Mouse (Mus musculus) MEL (cell line): ENCODE results near the gene Rnf185. TPM values are rescaled to one million over a fixed set of nuclear protein-coding genes. Genes with fewer than 3 reads are reported as not detected.

Source experiments
- DNase-seq: peaks from one replicate; pipeline ENCODE4 v3.0.0; 2011; ENCODE audit warnings: low read depth, low spot score
- H3K27ac ChIP-seq: 2 replicates; pipeline ENCODE4 v1.5.1; 2012; ENCODE audit warnings: low read depth, mild to moderate bottlenecking, control low read depth, low read length, moderate library complexity; ENCODE audit not compliant: control insufficient read depth
- H3K27me3 ChIP-seq, 2 experiments: fragments of 150-350 bp in 1 of 2; sonication (generic) in 1 of 2; 2 replicates each; pipeline ENCODE4 v1.6.1; 2012; ENCODE audit warnings: low read length in 2 of 2, mild to moderate bottlenecking in 2 of 2, improper control_type of control experiment in 1 of 2, moderate library complexity in 1 of 2; ENCODE audit not compliant: insufficient read depth in 2 of 2, control insufficient read depth in 1 of 2
- H3K36me3 ChIP-seq, 2 experiments: 2 replicates each; pipeline ENCODE4 v1.6.1; 2012 to 2014; ENCODE audit warnings: low read length in 2 of 2, improper control_type of control experiment in 1 of 2, inconsistent platforms in 1 of 2, mild to moderate bottlenecking in 1 of 2; ENCODE audit not compliant: insufficient read depth in 2 of 2, control insufficient read depth in 1 of 2
- H3K4me1 ChIP-seq, 2 experiments: fragments of 150-350 bp in 1 of 2; sonication (generic) in 1 of 2; 2 replicates each; pipeline ENCODE4 v1.6.1; 2012; ENCODE audit warnings: low read length in 2 of 2, improper control_type of control experiment in 1 of 2, mild to moderate bottlenecking in 1 of 2; ENCODE audit not compliant: insufficient read depth in 2 of 2, control insufficient read depth in 1 of 2
- H3K4me3 ChIP-seq, 2 experiments: fragments of 150-350 bp in 1 of 2; sonication (generic) in 1 of 2; 2 replicates each; pipeline ENCODE4 v1.5.1; 2012; ENCODE audit warnings: low read depth in 2 of 2, low read length in 2 of 2, mild to moderate bottlenecking in 2 of 2, moderate library complexity in 2 of 2, control low read depth in 1 of 2, improper control_type of control experiment in 1 of 2; ENCODE audit not compliant: control insufficient read depth in 1 of 2, insufficient read depth in 1 of 2
- H3K79me2 ChIP-seq: 2 replicates; pipeline ENCODE4 v1.6.1; 2012; ENCODE audit warnings: mild to moderate bottlenecking, low read length, moderate library complexity; ENCODE audit not compliant: control insufficient read depth, poor library complexity, insufficient read depth
- H3K9ac ChIP-seq: 2 replicates; pipeline ENCODE4 v1.6.1; 2012; ENCODE audit warnings: low read depth, mild to moderate bottlenecking, control low read depth, low read length, moderate library complexity; ENCODE audit not compliant: control insufficient read depth, poor library complexity, severe bottlenecking
- H3K9me3 ChIP-seq: fragments of 150-350 bp; sonication (generic); replicated peaks from 2 replicates; pipeline ENCODE4 v1.6.1; 2012; ENCODE audit warnings: mild to moderate bottlenecking, low read length, improper control_type of control experiment, moderate library complexity; ENCODE audit not compliant: insufficient read depth
- BHLHE40 ChIP-seq: IDR thresholded peaks from 2 replicates; pipeline ENCODE4 v1.6.1; 2012; ENCODE audit warnings: low read depth, mild to moderate bottlenecking, inconsistent platforms, low read length, improper control_type of control experiment, borderline replicate concordance
- CHD1 ChIP-seq: IDR thresholded peaks from 2 replicates; pipeline ENCODE4 v1.6.1; 2012; ENCODE audit warnings: low read depth, mild to moderate bottlenecking, inconsistent platforms, low read length, improper control_type of control experiment
- E2F4 ChIP-seq: IDR thresholded peaks from 2 replicates; pipeline ENCODE4 v1.6.1; 2011; ENCODE audit warnings: low read depth, low read length, improper control_type of control experiment, borderline replicate concordance
- ELF1 ChIP-seq: IDR thresholded peaks from 2 replicates; pipeline ENCODE4 v1.6.1; 2014; ENCODE audit warnings: low read depth, mild to moderate bottlenecking, inconsistent platforms, low read length, improper control_type of control experiment, moderate library complexity
- EP300 ChIP-seq, 2 experiments: IDR thresholded peaks; 2 replicates each; pipeline ENCODE4 v1.6.1; 2011; ENCODE audit warnings: improper control_type of control experiment in 2 of 2, low read length in 2 of 2, low read depth in 1 of 2, mild to moderate bottlenecking in 1 of 2
- GABPA ChIP-seq: IDR thresholded peaks from 2 replicates; pipeline ENCODE4 v1.6.1; 2012; ENCODE audit warnings: low read depth, mild to moderate bottlenecking, inconsistent platforms, low read length, improper control_type of control experiment, moderate library complexity
- GATA1 ChIP-seq: IDR thresholded peaks from 2 replicates; pipeline ENCODE4 v1.6.1; 2011; ENCODE audit warnings: low read depth, low read length, improper control_type of control experiment
- JUND ChIP-seq: IDR thresholded peaks from 2 replicates; pipeline ENCODE4 v1.6.1; 2011; ENCODE audit warnings: low read depth, mild to moderate bottlenecking, improper control_type of control experiment, low read length
- KAT2A ChIP-seq: conservative IDR thresholded peaks from 2 replicates; pipeline ENCODE4 v1.6.1; 2012; ENCODE audit warnings: low read depth, low read length, improper control_type of control experiment, inconsistent platforms
- MAX ChIP-seq: IDR thresholded peaks from 2 replicates; pipeline ENCODE4 v1.6.1; 2011; ENCODE audit warnings: low read length, improper control_type of control experiment
- MAZ ChIP-seq: IDR thresholded peaks from 2 replicates; pipeline ENCODE4 v1.6.1; 2012; ENCODE audit warnings: low read depth, mild to moderate bottlenecking, inconsistent platforms, low read length, improper control_type of control experiment
- MYB ChIP-seq: IDR thresholded peaks from 2 replicates; pipeline ENCODE4 v1.6.1; 2011; ENCODE audit warnings: mild to moderate bottlenecking, low read depth, low read length, improper control_type of control experiment
- POLR2A ChIP-seq, 2 experiments: IDR thresholded peaks; 2 replicates each; pipeline ENCODE4 v1.6.1; 2011 to 2012; ENCODE audit warnings: low read length in 2 of 2, mild to moderate bottlenecking in 2 of 2, control low read depth in 1 of 2, improper control_type of control experiment in 1 of 2, low read depth in 1 of 2, moderate library complexity in 1 of 2; ENCODE audit not compliant: control insufficient read depth in 1 of 2, insufficient read depth in 1 of 2, poor library complexity in 1 of 2
- POLR2AphosphoS2 ChIP-seq: IDR thresholded peaks from 2 replicates; pipeline ENCODE4 v1.6.1; 2011; ENCODE audit warnings: low read length, improper control_type of control experiment
- RCOR1 ChIP-seq: IDR thresholded peaks from 2 replicates; pipeline ENCODE4 v1.6.1; 2012; ENCODE audit warnings: low read depth, mild to moderate bottlenecking, inconsistent platforms, low read length, improper control_type of control experiment
- TCF12 ChIP-seq: IDR thresholded peaks from 2 replicates; pipeline ENCODE4 v1.6.1; 2014; ENCODE audit warnings: low read depth, mild to moderate bottlenecking, inconsistent platforms, low read length, improper control_type of control experiment, moderate library complexity
- USF1 ChIP-seq: IDR thresholded peaks from 2 replicates; pipeline ENCODE4 v1.6.1; 2014; ENCODE audit warnings: low read depth, mild to moderate bottlenecking, inconsistent platforms, low read length, improper control_type of control experiment, moderate library complexity
- ZMIZ1 ChIP-seq: IDR thresholded peaks from 2 replicates; pipeline ENCODE4 v1.6.1; 2012; ENCODE audit warnings: low read depth, mild to moderate bottlenecking, inconsistent platforms, low read length, improper control_type of control experiment, moderate library complexity
- polyA plus RNA-seq, 2 experiments: library from polyadenylated mRNA; stranded (reverse) in 1 of 2; unstranded in 1 of 2; fragments of >175 nt in 1 of 2; fragments of >200 nt in 1 of 2; gene quantifications; 2 replicates each; pipeline versions ENCODE4 v1.2.1 to v1.2.4; 2012; ENCODE audit warnings: low replicate concordance in 2 of 2, low read depth in 1 of 2; ENCODE audit not compliant: insufficient read length in 2 of 2, insufficient read depth in 1 of 2, missing spikeins in 1 of 2
- total RNA-seq: library from RNA; depleted of rRNA; stranded (reverse); fragments of 300-350 nt; gene quantifications from 2 replicates; pipeline ENCODE4 v1.2.3, GENCODE M21; 2012

Gene Rnf185
- total and polyA plus RNA-seq, 3 experiments = 9.9 to 13.8 TPM; not detected in 1

DNA sequence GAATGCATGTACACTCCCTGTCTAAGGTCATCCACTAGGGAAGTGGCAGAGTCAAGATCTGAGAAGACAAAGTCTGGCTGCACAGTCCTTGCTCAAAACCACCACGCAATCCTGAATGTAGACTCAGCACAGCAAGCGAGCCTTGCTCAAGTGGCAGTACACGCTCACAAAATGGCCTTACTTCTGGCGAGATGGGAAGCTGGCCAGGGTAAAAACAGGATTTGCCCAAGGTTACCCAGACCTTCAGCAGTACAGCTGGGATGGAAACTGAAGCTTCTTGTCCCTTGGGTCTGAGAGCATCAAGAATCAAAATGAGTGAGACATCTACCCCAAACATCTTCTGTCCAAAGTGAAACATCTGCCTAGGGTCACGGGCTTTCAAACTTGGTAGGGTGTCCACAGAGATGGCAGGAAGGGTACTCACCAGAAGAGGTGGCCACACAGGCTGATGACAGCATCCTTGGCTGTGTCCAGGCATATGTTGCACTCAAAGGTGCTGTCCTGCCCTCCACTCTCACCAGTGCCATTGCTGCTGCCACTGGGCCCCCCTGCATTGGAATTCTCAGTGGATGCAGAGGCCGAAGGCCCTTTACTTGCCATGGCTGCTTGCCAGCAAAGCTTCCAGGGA is 20.1 kb downstream of the Rnf185 start:
- H3K27me3 ChIP-seq = no peaks in the 10 kb centered on the region
- no peak for TF ChIP-seq POLR2A (IDR thresholded peaks at IDR 0.05; ENCODE audit: control insufficient read depth in 1 of 2, insufficient read depth in 1 of 2, low read depth in 1 of 2, low read length in 2 of 2, poor library complexity in 1 of 2)
- no peak for TF ChIP-seq E2F4
- TF ChIP-seq POLR2AphosphoS2 = no peak
- TF ChIP-seq MYB = no peak
- no peak for TF ChIP-seq USF1
- no peak for TF ChIP-seq JUND
- no peak for TF ChIP-seq GATA1
- TF ChIP-seq MAX = no peak
- no peak for TF ChIP-seq GABPA
- TF ChIP-seq BHLHE40 = no peak
- no peak for TF ChIP-seq ZMIZ1
- no peak for TF ChIP-seq RCOR1
- no peak for TF ChIP-seq MAZ
- no peak for TF ChIP-seq KAT2A
- TF ChIP-seq ELF1 = no peak
- no peak for DNase-seq
- no peak overlapping the region for H3K9ac ChIP-seq
- H3K9me3 ChIP-seq = no peaks in the 10 kb centered on the region
- no peak overlapping the region for H3K4me3 ChIP-seq
- H3K4me1 ChIP-seq = peaks cover 0 to 16% of the 10 kb centered on the region in 2 experiments; a peak in 2 of 4 replicates
- no peak overlapping the region for H3K27ac ChIP-seq
- no peaks in the 10 kb centered on the region for H3K79me2 ChIP-seq
- peaks cover 2 to 6% of the 10 kb centered on the region in 2 experiments; a peak in 2 of 4 replicates for H3K36me3 ChIP-seq

DNA sequence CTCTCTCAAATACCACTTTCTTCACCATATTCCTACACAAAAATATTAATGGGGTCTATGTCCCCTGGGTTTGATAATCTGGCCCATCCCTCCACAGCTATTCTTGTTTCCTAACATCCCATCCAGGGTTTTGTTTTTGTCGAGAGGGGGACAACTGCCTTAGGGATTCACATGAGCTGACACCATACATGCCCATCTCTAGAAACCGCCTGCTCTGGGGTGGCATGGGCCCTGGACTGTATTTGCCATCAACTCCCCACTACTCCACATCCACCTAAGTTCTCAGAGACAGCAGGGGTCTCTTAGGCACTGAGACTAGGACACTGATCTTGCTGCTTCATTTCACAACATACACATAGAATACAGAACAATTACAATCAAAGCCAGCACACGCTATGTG is 20.6 kb downstream of the Rnf185 start:
- no peak overlapping the region for H3K27ac ChIP-seq
- no peak for TF ChIP-seq EP300 (IDR thresholded peaks at IDR 0.05; ENCODE audit: low read depth in 1 of 2, low read length in 2 of 2)
- H3K79me2 ChIP-seq = no peaks in the 10 kb centered on the region
- H3K9ac ChIP-seq = no peak overlapping the region
- H3K4me3 ChIP-seq = no peak overlapping the region
- H3K27me3 ChIP-seq = no peaks in the 10 kb centered on the region
- H3K36me3 ChIP-seq = peaks cover 2 to 6% of the 10 kb centered on the region in 2 experiments; a peak in 2 of 4 replicates
- no peak for DNase-seq
- peaks cover 0 to 16% of the 10 kb centered on the region in 2 experiments; a peak in 2 of 4 replicates for H3K4me1 ChIP-seq
- no peaks in the 10 kb centered on the region for H3K9me3 ChIP-seq

DNA sequence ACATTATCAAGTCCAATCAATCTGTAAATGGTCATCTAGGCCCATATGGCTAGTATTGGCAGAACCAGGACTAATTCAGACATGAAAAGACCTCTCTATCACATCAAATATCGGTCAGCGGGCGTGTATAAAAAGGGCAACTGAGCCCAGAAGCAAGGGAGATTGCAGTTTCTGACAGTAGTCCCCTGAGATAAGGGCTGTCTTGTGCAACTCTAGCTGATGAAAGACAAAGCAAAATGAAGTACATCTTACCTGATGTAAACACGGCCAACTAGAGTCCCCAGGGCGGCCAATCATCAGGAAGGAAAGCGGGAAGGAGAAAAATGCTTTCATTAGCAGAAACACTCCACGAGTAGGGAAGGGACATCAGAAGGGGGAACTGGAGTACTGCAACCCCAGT is 23.5 kb downstream of the Rnf185 start:
- H3K27ac ChIP-seq = no peak overlapping the region; the same call in 1 of the 2 replicates
- peaks cover 0 to 9% of the 10 kb centered on the region in 2 experiments; a peak in 2 of 4 replicates for H3K4me1 ChIP-seq
- no peak overlapping the region for H3K4me3 ChIP-seq
- H3K9me3 ChIP-seq = no peaks in the 10 kb centered on the region
- DNase-seq = no peak
- peaks cover 6% of the 10 kb centered on the region in 2 experiments; a peak in 3 of 4 replicates for H3K36me3 ChIP-seq
- no peaks in the 10 kb centered on the region for H3K79me2 ChIP-seq
- TF ChIP-seq USF1 (no peak), CHD1 (no peak), GABPA (no peak), TCF12 (peak; percentile 24; the same call in 1 of the 2 replicates), EP300 (IDR thresholded peaks at IDR 0.05; ENCODE audit: low read depth in 1 of 2, low read length in 2 of 2) (peak in 1 of 2 experiments; percentile 63; a peak in 1 of 4 replicates)
- H3K9ac ChIP-seq = no peak overlapping the region
- H3K27me3 ChIP-seq = no peaks in the 10 kb centered on the region
